Mouse (Mus musculus) ES-Bruce4 (cell line): ENCODE data around the gene Cdh23.

Source experiments
- CTCF ChIP-seq: IDR thresholded peaks from one replicate; pipeline ENCODE4 v1.8.1; 2011; ENCODE audit warnings: low read depth, low read length
- EP300 ChIP-seq: IDR thresholded peaks from 2 replicates; pipeline ENCODE4 v1.6.1; 2011; ENCODE audit warnings: low read depth, low read length; ENCODE audit not compliant: insufficient read depth
- POLR2A ChIP-seq: IDR thresholded peaks from one replicate; pipeline ENCODE4 v1.8.1; 2011; ENCODE audit warnings: low read length; ENCODE audit not compliant: insufficient read depth

GRCm38 (mm10) chr10:60354881-60355677 lies 341.2 kb downstream of the Cdh23 start:
- no peak for TF ChIP-seq CTCF
- no peak for TF ChIP-seq POLR2A
- no peak for TF ChIP-seq EP300
